ENCODE assay signal across 18 mouse cellular contexts in the genomic region with DNA sequence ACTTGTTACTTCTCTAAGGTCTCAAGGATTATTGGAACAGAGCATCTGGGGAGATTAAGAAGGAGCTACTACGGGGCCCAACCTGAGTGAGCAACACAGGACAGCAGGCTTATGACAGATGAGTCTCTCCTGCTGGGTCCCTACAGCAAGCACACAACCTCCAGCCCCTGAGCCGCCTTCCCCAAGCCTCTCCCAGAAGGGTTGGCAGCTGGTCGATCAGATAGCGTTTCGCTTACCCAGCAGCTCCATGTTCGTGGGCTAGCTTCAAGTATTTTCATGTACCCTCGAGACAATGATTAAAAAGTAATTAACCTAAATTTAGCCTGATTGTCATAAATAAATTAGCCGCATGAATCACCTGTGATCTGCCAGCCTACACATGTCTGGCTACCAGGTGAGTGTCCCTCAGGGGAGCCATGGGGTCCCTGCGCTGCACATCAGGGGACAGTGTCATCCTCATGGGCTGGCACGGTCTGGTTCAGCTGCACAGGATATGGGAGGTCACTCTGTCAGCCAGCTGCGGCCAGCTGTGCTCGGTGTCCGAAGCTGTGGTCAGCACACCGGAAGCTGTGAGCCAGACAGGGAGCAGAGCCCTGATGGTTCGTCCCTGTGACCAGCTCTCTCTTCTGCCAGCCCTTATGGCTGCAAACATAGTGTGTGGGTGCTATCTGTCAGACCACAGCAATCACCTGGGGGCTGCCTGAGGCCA. TPM values are rescaled to one million over a fixed set of nuclear protein-coding genes. Genes with fewer than 3 reads are reported as not detected.
DNase-seq lines count a peak whose midpoint lies in the region; ATAC-seq and TF ChIP-seq lines count a peak whose summit lies in the region.
"Had no signal": no experiment of that assay in that cellular context is flagged by ENCODE, and none has a peak within 500 bp of the region (broad histone marks: within the 10 kb centered on the region; RNA-seq: fewer than 3 reads in every experiment).

No protein-coding gene starts in this region.

- DNase-seq in heart, adult 9 months (ENCODE audit: low spot score in 2 of 2), result peak; percentile 48 to 56
- DNase-seq in heart, embryonic 10.5 days (ENCODE audit: low spot score), result no peak
- DNase-seq in heart, postnatal 14 days, result peak; percentile 55 to 63
- DNase-seq in kidney, postnatal 0 days (ENCODE audit: low spot score), result no peak
- peak; percentile 53 for DNase-seq in lung, postnatal 25 days (ENCODE audit: low spot score)
- DNase-seq in liver, embryonic 11.5 days (ENCODE audit: low spot score), result no peak
- DNase-seq in spleen, adult 12 weeks (ENCODE audit: low spot score), result no peak
- DNase-seq in embryo, embryonic 9.5 days (ENCODE audit: extremely low spot score), result no peak
- DNase-seq: B cell, adult 2 months; cerebellum, adult 9-11 months; forebrain, postnatal 0 days; gastrocnemius, postnatal 36 days; layer of hippocampus, adult 9-11 months; spleen, adult 18-20 months; thymus, postnatal 25 days had no signal

- no peaks in the 10 kb centered on the region for H3K4me1 ChIP-seq in heart, embryonic 10.5 days
- peaks cover 6% of the 10 kb centered on the region; the same call in 1 of the 2 replicates for H3K4me1 ChIP-seq in kidney, postnatal 0 days (replicated peaks; ENCODE audit: insufficient read depth, low read length)
- H3K4me1 ChIP-seq in liver, embryonic 11.5 days (replicated peaks; ENCODE audit: control insufficient read depth, insufficient read depth, low read length), result no peaks in the 10 kb centered on the region

- H3K9ac ChIP-seq in kidney, postnatal 0 days (ENCODE audit: low read depth, low read length), result no peak overlapping the region
- no peak overlapping the region for H3K9ac ChIP-seq in liver, embryonic 11.5 days (ENCODE audit: low read depth, low read length)
- H3K9ac ChIP-seq: forebrain, postnatal 0 days had no signal

- no peak for TF ChIP-seq CTCF in kidney, postnatal 0 days (IDR thresholded peaks at IDR 0.05; ENCODE audit: low read depth)

- 0 out of 2 replicates have a peak, but pooled peaks cover 4% of the 10 kb centered on the region for H3K9me3 ChIP-seq in heart, embryonic 10.5 days
- H3K9me3 ChIP-seq in kidney, postnatal 0 days (replicated peaks; ENCODE audit: low read length), result no peaks in the 10 kb centered on the region
- no peaks in the 10 kb centered on the region for H3K9me3 ChIP-seq in liver, embryonic 11.5 days (ENCODE audit: control insufficient read depth, low read length)
- H3K9me3 ChIP-seq: limb, embryonic 10.5 days had no signal

- intact Hi-C loops in heart, postnatal 14 days (cut with DNase I), result no loop called here

- H3K27me3 ChIP-seq in heart, embryonic 10.5 days (ENCODE audit: insufficient read depth, poor library complexity, severe bottlenecking), result peaks cover 9% of the 10 kb centered on the region
- no peaks in the 10 kb centered on the region for H3K27me3 ChIP-seq in kidney, postnatal 0 days (ENCODE audit: insufficient read depth, low read length)
- peaks cover under 1% of the 10 kb centered on the region for H3K27me3 ChIP-seq in liver, embryonic 11.5 days (replicated peaks; ENCODE audit: control insufficient read depth, insufficient read depth, low read length)

- no peaks in the 10 kb centered on the region for H3K36me3 ChIP-seq in heart, embryonic 10.5 days
- H3K36me3 ChIP-seq in kidney, postnatal 0 days (ENCODE audit: insufficient read depth, low read length), result no peaks in the 10 kb centered on the region
- H3K36me3 ChIP-seq in liver, embryonic 11.5 days (ENCODE audit: control insufficient read depth, insufficient read depth, low read length), result no peaks in the 10 kb centered on the region
- H3K36me3 ChIP-seq: limb, embryonic 10.5 days had no signal

- no peak overlapping the region for H3K27ac ChIP-seq in heart, embryonic 10.5 days
- H3K27ac ChIP-seq in kidney, postnatal 0 days, result no peak overlapping the region
- H3K27ac ChIP-seq in liver, embryonic 11.5 days (ENCODE audit: low read depth, low read length), result no peak overlapping the region
- H3K27ac ChIP-seq: limb, embryonic 10.5 days had no signal

- H3K4me3 ChIP-seq in heart, embryonic 10.5 days, result no peak overlapping the region
- H3K4me3 ChIP-seq in kidney, postnatal 0 days (replicated peaks; ENCODE audit: low read depth, low read length), result no peak overlapping the region
- H3K4me3 ChIP-seq in liver, embryonic 11.5 days (ENCODE audit: low read depth, low read length), result no peak overlapping the region
- H3K4me3 ChIP-seq: limb, embryonic 10.5 days had no signal

- H3K4me2 ChIP-seq in kidney, postnatal 0 days (ENCODE audit: low read length), result no peak overlapping the region; the same call in 1 of the 2 replicates
- no peak overlapping the region for H3K4me2 ChIP-seq in liver, embryonic 11.5 days

- ATAC-seq in kidney, postnatal 0 days (replicated peaks; ENCODE audit: low FRiP score, low read depth), result peak; percentile 46; the same call in 1 of the 2 replicates
- no peak for ATAC-seq in liver, embryonic 11.5 days (replicated peaks; ENCODE audit: low FRiP score)
- ATAC-seq: forebrain, postnatal 0 days; hindbrain, embryonic 16.5 days had no signal

- 72% methylated on average over 15 of the region's 15 CpGs for WGBS in heart, embryonic 10.5 days
- WGBS in kidney, postnatal 0 days, result 26% methylated on average over 15 of the region's 15 CpGs
- WGBS in liver, embryonic 11.5 days, result 60% methylated on average over 15 of the region's 15 CpGs

RNA-seq across cellular contexts. Expression of gene Tspear, which starts 27.9 kb away (rescaled TPM):
- polyA plus RNA-seq in heart, embryonic 10.5 days (2016; fragmentation: Nextera tagmentation; extraction: Ambion mirVana), result 0.14 and 0.38 TPM in 2 replicates
- total RNA-seq in heart, postnatal 14 days (2021), result under 1 TPM in 1 of 2 experiments, not detected in 1; 0.17 TPM
- polyA plus RNA-seq in kidney, postnatal 0 days (2015; fragmentation: Nextera tagmentation; extraction: Ambion mirVana), result 0.41 and 0.43 TPM in 2 replicates
- polyA plus RNA-seq in liver, embryonic 11.5 days (2014; fragmentation: Nextera tagmentation; extraction: Ambion mirVana), result 0.16 TPM in 1 of 2 replicates, not detected in the other
- total RNA-seq: gastrocnemius, postnatal 36 days had no signal
- polyA plus RNA-seq: liver, embryonic 16.5 days had no signal

RNA-seq across cellular contexts. Expression of gene Gm19402, which starts 32.1 kb away (rescaled TPM):
- polyA plus RNA-seq in heart, embryonic 10.5 days (2016; fragmentation: Nextera tagmentation; extraction: Ambion mirVana), result not detected in 2 replicates
- not detected for total RNA-seq in heart, postnatal 14 days (2021)
- not detected in 2 replicates for polyA plus RNA-seq in kidney, postnatal 0 days (2015; fragmentation: Nextera tagmentation; extraction: Ambion mirVana)
- not detected in 2 replicates for polyA plus RNA-seq in liver, embryonic 11.5 days (2014; fragmentation: Nextera tagmentation; extraction: Ambion mirVana)
- total RNA-seq: forebrain, postnatal 0 days; gastrocnemius, postnatal 36 days had no signal
- polyA plus RNA-seq: forebrain, postnatal 0 days; hindbrain, embryonic 16.5 days; limb, embryonic 10.5 days; liver, embryonic 16.5 days had no signal

RNA-seq across cellular contexts. Expression of gene Ube2g2, which starts 36.4 kb away (rescaled TPM):
- 83.1 and 92.1 TPM in 2 replicates for polyA plus RNA-seq in heart, embryonic 10.5 days (2016; fragmentation: Nextera tagmentation; extraction: Ambion mirVana)
- 10 to 100 TPM; 59.2 to 60.6 TPM for total RNA-seq in heart, postnatal 14 days (2021)
- 51.4 and 53.5 TPM in 2 replicates for polyA plus RNA-seq in kidney, postnatal 0 days (2015; fragmentation: Nextera tagmentation; extraction: Ambion mirVana)
- 62.1 and 67.9 TPM in 2 replicates for polyA plus RNA-seq in liver, embryonic 11.5 days (2014; fragmentation: Nextera tagmentation; extraction: Ambion mirVana)

RNA-seq across cellular contexts. Expression of gene Gm9508, which starts 38.6 kb away (rescaled TPM):
- not detected in 2 replicates for polyA plus RNA-seq in heart, embryonic 10.5 days (2016; fragmentation: Nextera tagmentation; extraction: Ambion mirVana)
- not detected for total RNA-seq in heart, postnatal 14 days (2021)
- not detected in 2 replicates for polyA plus RNA-seq in kidney, postnatal 0 days (2015; fragmentation: Nextera tagmentation; extraction: Ambion mirVana)
- not detected in 2 replicates for polyA plus RNA-seq in liver, embryonic 11.5 days (2014; fragmentation: Nextera tagmentation; extraction: Ambion mirVana)
- total RNA-seq: forebrain, postnatal 0 days; gastrocnemius, postnatal 36 days had no signal
- polyA plus RNA-seq: forebrain, postnatal 0 days; hindbrain, embryonic 16.5 days; limb, embryonic 10.5 days; liver, embryonic 16.5 days had no signal

RNA-seq across cellular contexts. Expression of gene Gm10272, which starts 48.0 kb away (rescaled TPM):
- not detected in 2 replicates for polyA plus RNA-seq in heart, embryonic 10.5 days (2016; fragmentation: Nextera tagmentation; extraction: Ambion mirVana)
- not detected for total RNA-seq in heart, postnatal 14 days (2021)
- polyA plus RNA-seq in kidney, postnatal 0 days (2015; fragmentation: Nextera tagmentation; extraction: Ambion mirVana), result not detected in 2 replicates
- not detected in 2 replicates for polyA plus RNA-seq in liver, embryonic 11.5 days (2014; fragmentation: Nextera tagmentation; extraction: Ambion mirVana)
- total RNA-seq: forebrain, postnatal 0 days; gastrocnemius, postnatal 36 days had no signal
- polyA plus RNA-seq: forebrain, postnatal 0 days; hindbrain, embryonic 16.5 days; limb, embryonic 10.5 days; liver, embryonic 16.5 days had no signal

Comparison
In these comparisons a context has a peak if more than half of its experiments do, and no peak if none do; other contexts are left out.
1. DNase-seq: peak in heart, adult 9 months (2 of 2), heart, postnatal 14 days (2 of 2) and lung, postnatal 25 days (single experiment); none in heart, embryonic 10.5 days (single experiment), kidney, postnatal 0 days (single experiment), liver, embryonic 11.5 days (single experiment), spleen, adult 12 weeks (single experiment) and embryo, embryonic 9.5 days (single experiment).